Mouse (Mus musculus) heart, embryonic 16.5 days (tissue): ENCODE results near the gene Myl12a. TPM values are rescaled to one million over a fixed set of nuclear protein-coding genes. Genes with fewer than 3 reads are reported as not detected.

Experiments used
- ATAC-seq: fragments of 200-750 bp; cut with Nextera tagmentation; replicated peaks from 2 replicates; pipeline ENCODE4 v1.8.0; 2017; ENCODE audit warnings: moderate number of reproducible peaks; ENCODE audit not compliant: insufficient read depth, low FRiP score; ENCODE audit errors: extremely low read depth
- H3K27ac ChIP-seq: fragments of 300-500 bp; sonication (generic); 2 replicates; pipeline ENCODE4 v1.5.1; 2014; ENCODE audit warnings: mild to moderate bottlenecking, low read length, control low read depth, moderate library complexity
- H3K27me3 ChIP-seq: fragments of 300-500 bp; sonication (generic); 2 replicates; pipeline ENCODE4 v1.6.1; 2014; ENCODE audit warnings: low read length, mixed read lengths; ENCODE audit not compliant: control insufficient read depth, insufficient read depth
- H3K36me3 ChIP-seq: fragments of 300-500 bp; sonication (generic); 2 replicates; pipeline ENCODE4 v1.6.1; 2014; ENCODE audit not compliant: control insufficient read depth, insufficient read depth
- H3K4me1 ChIP-seq: fragments of 300-500 bp; sonication (generic); 2 replicates; pipeline ENCODE4 v1.6.1; 2014; ENCODE audit warnings: low read length, mixed read lengths; ENCODE audit not compliant: control insufficient read depth, insufficient read depth
- H3K4me2 ChIP-seq: fragments of 300-500 bp; sonication (generic); 2 replicates; pipeline ENCODE4 v1.6.1; 2014; ENCODE audit warnings: low read depth, mild to moderate bottlenecking, control low read depth, low read length
- H3K4me3 ChIP-seq: fragments of 300-500 bp; sonication (generic); 2 replicates; pipeline ENCODE4 v1.5.1; 2014; ENCODE audit warnings: mild to moderate bottlenecking, control low read depth, low read length
- H3K9ac ChIP-seq: fragments of 300-500 bp; sonication (generic); 2 replicates; pipeline ENCODE4 v1.6.1; 2014; ENCODE audit warnings: low read length, control low read depth
- H3K9me3 ChIP-seq: fragments of 300-500 bp; sonication (generic); replicated peaks from 2 replicates; pipeline ENCODE4 v1.6.1; 2016; ENCODE audit warnings: low read length; ENCODE audit not compliant: control insufficient read depth
- WGBS: fragments of 180-500 bp; shearing (Covaris S2); extraction: QIAGEN DNeasy Blood & Tissue Kit; methylation state at CpG from one replicate; pipeline ENCODE4 v1.1.7; 2014; 5-methylcytosine and 5-hydroxymethylcytosine counted together
- polyA plus RNA-seq: library from polyadenylated mRNA; unstranded; fragments of >200 nt; fragmentation: Nextera tagmentation; extraction: Ambion mirVana; gene quantifications from 2 replicates; pipeline ENCODE4 v1.2.1, GENCODE M21; 2015

Gene Myl12a
- polyA plus RNA-seq, 1 experiment from 2014 or later: 686 TPM

- Histone ChIP-seq H3K27ac (peak overlapping the region; percentile 96), H3K4me3 (peak overlapping the region; percentile 35), H3K4me1 (peaks cover 60% of the 10 kb centered on the region)
These were observed 4.2 kb downstream of the Myl12a start for GRCm38 (mm10) chr17:70998400-70998975.

DNA sequence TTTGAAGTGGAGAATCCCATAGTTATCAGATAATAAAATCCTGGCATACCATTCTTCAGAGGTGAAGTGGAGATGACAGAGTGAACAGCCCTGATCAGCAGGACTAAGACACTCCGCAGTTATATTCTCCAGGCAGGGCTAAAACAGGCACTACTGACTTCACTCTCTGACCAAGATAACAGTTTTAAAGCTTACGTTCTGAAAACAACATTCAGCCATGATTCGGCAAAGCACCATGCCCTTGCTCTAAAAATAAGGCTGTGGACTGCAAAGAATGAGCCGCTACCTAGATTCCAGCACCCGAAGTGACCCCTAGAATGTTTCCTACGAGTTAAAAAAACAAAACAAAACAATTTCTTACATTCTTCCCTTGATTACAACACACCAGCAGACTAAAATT lies 4.8 kb downstream of the Myl12a start:
- H3K4me1 ChIP-seq: peaks cover 60% of the 10 kb centered on the region

More at GRCm38 (mm10) chr17:70998400-70998975, 4.2 kb downstream of the Myl12a start:
- peak overlapping the region; percentile 61 for H3K4me2 ChIP-seq
- no peaks in the 10 kb centered on the region for H3K27me3 ChIP-seq
- H3K9ac ChIP-seq: peak overlapping the region; percentile 64
- H3K36me3 ChIP-seq: peaks cover 19% of the 10 kb centered on the region
- no peak for ATAC-seq
- WGBS: 34% methylated on average over 9 of the region's 9 CpGs
- H3K9me3 ChIP-seq: no peaks in the 10 kb centered on the region

DNA sequence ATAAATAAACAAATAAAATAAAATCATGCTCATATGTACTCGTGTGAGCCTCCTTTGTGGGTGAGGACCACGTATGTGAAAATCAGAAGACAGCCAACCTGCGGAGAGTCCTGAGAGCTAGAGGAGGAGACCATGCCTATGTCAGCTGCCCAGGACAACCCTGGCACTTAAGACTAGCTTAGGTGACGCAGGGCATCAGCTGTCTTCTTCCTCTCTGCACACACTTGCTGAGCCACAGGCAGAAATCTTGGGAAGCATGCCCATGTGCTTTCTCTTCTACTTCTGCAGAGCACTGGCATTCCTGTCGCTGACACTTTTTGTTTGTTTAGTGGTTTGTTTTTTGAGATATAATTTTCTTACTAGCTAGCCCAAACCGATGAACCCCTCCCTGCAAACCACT lies 7.1 kb downstream of the Myl12a start:
- Histone ChIP-seq H3K4me3 (no peak overlapping the region), H3K9me3 (no peaks in the 10 kb centered on the region), H3K36me3 (peaks cover 30% of the 10 kb centered on the region), H3K27ac (no peak overlapping the region), H3K9ac (no peak overlapping the region), H3K4me2 (no peak overlapping the region), H3K27me3 (no peaks in the 10 kb centered on the region), H3K4me1 (peaks cover 74% of the 10 kb centered on the region)
- ATAC-seq: no peak
- WGBS: 80% methylated on average over 6 of the region's 6 CpGs

More for the DNA sequence above, 4.8 kb downstream of the Myl12a start:
- H3K4me2 ChIP-seq: peak overlapping the region; percentile 61
- peak overlapping the region; percentile 96 for H3K27ac ChIP-seq
- H3K9me3 ChIP-seq: no peaks in the 10 kb centered on the region
- H3K9ac ChIP-seq: peak overlapping the region; percentile 64
- peak overlapping the region; percentile 35 for H3K4me3 ChIP-seq
- H3K36me3 ChIP-seq: peaks cover 20% of the 10 kb centered on the region
- no peak for ATAC-seq
- no peaks in the 10 kb centered on the region for H3K27me3 ChIP-seq
- 18% methylated on average over 6 of the region's 6 CpGs for WGBS

DNA sequence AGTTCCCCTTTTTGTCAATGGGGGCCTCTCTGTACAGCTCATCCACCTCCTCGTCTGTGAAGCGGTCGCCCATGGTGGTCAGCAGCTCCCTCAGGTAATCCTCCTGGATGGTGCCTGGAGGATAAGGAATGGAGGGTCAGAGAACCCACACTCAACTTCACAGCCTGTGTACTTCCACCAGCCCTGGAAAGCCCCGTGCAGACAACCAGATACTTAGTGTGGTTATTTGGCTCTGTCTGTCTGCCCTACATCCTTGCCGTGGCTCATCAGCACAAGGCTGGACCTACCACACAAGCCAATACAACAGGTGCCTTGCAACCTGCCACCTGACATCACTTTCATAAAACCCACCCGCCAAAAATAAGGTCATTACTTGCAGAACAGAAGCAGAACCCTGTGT lies 8.0 kb downstream of the Myl12a start:
- Histone ChIP-seq H3K36me3 (peaks cover 30% of the 10 kb centered on the region), H3K4me1 (peaks cover 69% of the 10 kb centered on the region), H3K4me2 (no peak overlapping the region), H3K4me3 (no peak overlapping the region), H3K9ac (no peak overlapping the region; the same call in 1 of the 2 replicates), H3K27me3 (no peaks in the 10 kb centered on the region), H3K9me3 (no peaks in the 10 kb centered on the region), H3K27ac (peak overlapping the region; percentile 94)
- no peak for ATAC-seq
- WGBS: 64% methylated on average over 6 of the region's 6 CpGs

DNA sequence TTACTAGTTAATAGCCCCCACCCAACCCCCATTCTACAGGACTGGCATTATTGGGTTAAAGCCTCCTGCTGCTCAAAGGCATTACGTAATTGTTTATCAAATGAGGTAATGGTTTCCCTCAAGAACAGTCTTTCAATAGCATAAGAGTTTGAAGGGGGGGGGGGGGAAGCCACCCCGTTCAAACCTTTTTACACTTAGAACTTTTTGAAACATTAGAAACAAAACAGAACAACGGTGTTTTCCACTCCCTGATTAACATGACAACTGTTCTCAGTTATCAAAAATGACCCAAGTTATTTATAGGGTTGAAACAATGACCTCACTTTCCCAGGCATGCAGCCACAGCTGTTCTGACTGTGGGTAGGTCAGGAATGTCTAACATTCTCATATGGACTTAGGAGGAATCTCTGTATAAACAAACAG lies 9.3 kb downstream of the Myl12a start:
- Histone ChIP-seq H3K4me1 (peaks cover 68% of the 10 kb centered on the region), H3K36me3 (peaks cover 30% of the 10 kb centered on the region), H3K27ac (peak overlapping the region; percentile 94), H3K9ac (peak overlapping the region; percentile 65), H3K4me2 (peak overlapping the region; percentile 36; the same call in 1 of the 2 replicates), H3K27me3 (no peaks in the 10 kb centered on the region), H3K9me3 (no peaks in the 10 kb centered on the region), H3K4me3 (no peak overlapping the region)
- WGBS: 7% methylated on average over 3 of the region's 3 CpGs
- peak; percentile 53 for ATAC-seq

DNA sequence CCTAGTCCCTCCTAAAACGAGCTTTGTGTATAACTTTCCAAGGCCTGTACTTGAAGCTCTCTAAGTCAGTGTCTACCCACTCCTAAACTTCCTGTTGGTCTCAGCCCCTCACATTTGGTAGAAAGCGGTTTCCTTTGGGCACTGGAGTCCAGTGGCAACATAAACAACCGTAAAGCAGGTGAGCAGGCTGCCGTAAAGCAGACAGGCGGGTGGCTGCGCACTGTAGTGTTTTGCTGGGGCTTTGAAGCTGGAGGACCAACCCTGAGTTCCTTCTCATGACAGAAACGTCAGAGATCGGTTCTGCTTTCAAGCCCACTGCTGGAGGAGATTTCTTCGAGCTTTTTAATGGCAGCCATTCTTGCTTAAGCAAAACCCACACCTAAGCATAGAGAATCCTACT lies 10.0 kb downstream of the Myl12a start:
- Histone ChIP-seq H3K4me3 (no peak overlapping the region), H3K27me3 (no peaks in the 10 kb centered on the region), H3K4me2 (no peak overlapping the region), H3K9ac (peak overlapping the region; percentile 38; the same call in 1 of the 2 replicates), H3K36me3 (peaks cover 30% of the 10 kb centered on the region), H3K9me3 (no peaks in the 10 kb centered on the region), H3K4me1 (peaks cover 63% of the 10 kb centered on the region), H3K27ac (peak overlapping the region; percentile 91)
- ATAC-seq: no peak
- WGBS: 72% methylated on average over 9 of the region's 9 CpGs

DNA sequence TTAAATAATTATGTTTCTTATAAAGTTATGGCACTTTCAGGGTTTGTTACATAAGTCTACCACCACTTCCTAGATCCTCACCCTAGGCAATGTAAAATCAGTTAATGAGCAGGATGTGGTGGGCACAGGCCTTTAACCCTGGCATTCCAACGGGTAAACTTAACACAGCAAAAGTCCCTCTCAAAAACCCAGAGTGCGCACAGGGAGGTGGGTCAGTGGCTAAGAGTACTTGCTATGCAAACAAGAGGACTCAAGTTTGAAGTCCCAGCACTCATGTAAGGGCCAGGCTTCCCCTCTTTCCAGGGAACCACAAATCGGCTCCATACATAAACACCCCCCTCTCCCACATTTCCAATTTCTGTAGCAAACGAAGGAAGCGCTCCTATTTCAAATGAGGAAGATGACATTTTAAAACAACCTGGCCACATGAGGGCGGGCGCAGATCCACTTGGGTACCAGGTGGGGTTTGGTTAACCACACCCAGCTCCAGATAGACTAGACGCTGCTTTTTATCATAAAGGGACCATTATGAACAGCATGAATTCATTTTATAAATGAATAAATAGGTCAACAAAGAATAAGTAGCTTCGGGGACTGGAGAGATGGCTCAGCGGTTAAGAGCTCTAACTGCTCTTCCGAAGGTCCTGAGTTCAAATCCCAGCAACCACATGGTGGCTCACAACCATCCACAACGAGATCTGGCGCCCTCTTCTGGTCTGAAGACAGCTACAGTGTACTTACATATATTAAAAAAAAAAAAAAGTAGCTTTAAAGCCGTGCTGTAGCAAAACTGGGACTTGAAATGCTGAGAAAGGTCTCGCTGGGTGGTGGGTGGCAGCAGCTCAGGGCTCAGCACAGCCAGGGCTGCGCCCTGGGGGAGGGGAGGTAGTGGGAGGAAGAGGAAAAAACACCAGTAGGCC lies 10.7 kb downstream of the Myl12a start:
- no peaks in the 10 kb centered on the region for H3K9me3 ChIP-seq
- peak overlapping the region; percentile 91 for H3K27ac ChIP-seq
- WGBS: 79% methylated on average over 16 of the region's 16 CpGs
- H3K4me1 ChIP-seq: peaks cover 58% of the 10 kb centered on the region
- no peak overlapping the region for H3K4me3 ChIP-seq
- peak overlapping the region; percentile 86; the same call in 1 of the 2 replicates for H3K9ac ChIP-seq
- ATAC-seq: no peak
- peaks cover 30% of the 10 kb centered on the region for H3K36me3 ChIP-seq
- no peak overlapping the region for H3K4me2 ChIP-seq
- H3K27me3 ChIP-seq: no peaks in the 10 kb centered on the region

DNA sequence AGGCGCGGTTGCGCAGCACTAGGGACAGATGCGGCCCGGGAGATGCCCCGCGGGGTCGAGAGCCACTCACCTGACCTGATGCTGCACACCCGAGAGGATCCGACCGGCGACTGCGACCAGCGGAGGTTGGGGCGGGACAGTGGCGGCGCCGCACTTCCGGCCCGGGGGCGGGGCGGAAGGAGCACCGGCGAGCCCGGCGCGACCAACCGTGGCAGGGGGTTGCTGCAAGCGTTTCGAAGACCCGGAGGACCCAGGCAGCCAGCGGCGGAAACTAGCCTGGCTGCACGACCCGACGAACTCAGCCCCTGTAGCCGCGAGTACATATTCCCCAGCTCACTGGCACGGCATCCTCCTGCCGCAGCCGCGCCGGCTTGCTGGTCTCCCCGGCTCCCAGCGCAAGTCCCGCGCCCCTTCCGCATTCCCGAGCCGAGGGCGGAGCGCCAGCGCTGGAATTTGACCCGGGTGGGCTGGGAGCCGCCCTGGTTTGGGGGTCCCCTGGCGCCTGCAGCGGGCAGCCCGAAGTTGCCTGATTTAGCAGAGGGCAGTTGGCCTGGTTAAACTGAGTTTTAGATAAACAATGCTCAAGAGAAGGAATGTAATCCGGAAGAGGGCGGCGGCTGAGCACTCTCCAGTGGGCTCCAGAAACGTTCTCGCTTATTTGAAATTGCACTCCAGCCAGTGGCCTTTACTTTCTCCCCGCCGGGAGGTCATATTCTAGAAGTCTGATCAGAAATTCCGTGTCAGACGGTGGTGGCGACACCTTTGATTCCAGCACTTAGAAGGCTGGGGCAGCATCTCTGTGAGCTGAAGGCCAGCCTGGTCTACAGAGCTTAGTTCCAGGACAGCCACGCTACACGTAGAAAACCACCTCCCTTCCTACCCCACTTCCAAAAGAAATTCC lies 12.0 kb downstream of the Myl12a start:
- peak overlapping the region; percentile 91 for H3K27ac ChIP-seq
- H3K4me2 ChIP-seq: peak overlapping the region; percentile 86
- H3K36me3 ChIP-seq: peaks cover 21% of the 10 kb centered on the region
- H3K27me3 ChIP-seq: no peaks in the 10 kb centered on the region
- WGBS: under 1% methylated on average over 64 of the region's 70 CpGs
- H3K9me3 ChIP-seq: no peaks in the 10 kb centered on the region
- peak overlapping the region; percentile 86 for H3K9ac ChIP-seq
- peak overlapping the region; percentile 85 for H3K4me3 ChIP-seq
- peak; percentile 78 for ATAC-seq
- H3K4me1 ChIP-seq: peaks cover 52% of the 10 kb centered on the region
